In genomic region chr7:16840109-16840491, GRCm38 (mm10) we compare ENCODE assay signal across 34 mouse cellular contexts. TPM values are rescaled to one million over a fixed set of nuclear protein-coding genes. Genes with fewer than 3 reads are reported as not detected.
"Had no signal": no experiment of that assay in that cellular context is flagged by ENCODE, and none has a peak within 500 bp of the region (broad histone marks: within the 10 kb centered on the region; RNA-seq: fewer than 3 reads in every experiment).

No protein-coding gene starts in this region.

- H3K9ac ChIP-seq: limb, embryonic 12.5 days; limb, embryonic 13.5 days; limb, embryonic 15.5 days; liver, embryonic 13.5 days; liver, embryonic 14.5 days; liver, embryonic 15.5 days; lung, embryonic 14.5 days; lung, embryonic 15.5 days; midbrain, embryonic 12.5 days; midbrain, embryonic 13.5 days; midbrain, embryonic 15.5 days had no signal

- ATAC-seq: lung, postnatal 0 days; midbrain, embryonic 13.5 days; midbrain, embryonic 15.5 days; midbrain, embryonic 16.5 days had no signal

- DNase-seq: left cerebral cortex, postnatal 4 days; liver; liver, embryonic 13.5 days; lung, adult 18-20 months; lung, adult 2 months; lung, embryonic 14.5 days; lung, postnatal 10 days; lung, postnatal 14 days; lung, postnatal 36 days; lung, postnatal 4 days; midbrain, embryonic 14.5 days had no signal

- H3K4me3 ChIP-seq: left cerebral cortex, adult 2 months; limb, embryonic 10.5 days; limb, embryonic 12.5 days; limb, embryonic 13.5 days; limb, embryonic 15.5 days; liver, embryonic 13.5 days; liver, embryonic 15.5 days; lung, embryonic 15.5 days; midbrain, embryonic 10.5 days; midbrain, embryonic 12.5 days; midbrain, embryonic 13.5 days; midbrain, embryonic 15.5 days; myocyte had no signal

- H3K27ac ChIP-seq: left cerebral cortex, adult 2 months; limb, embryonic 10.5 days; limb, embryonic 12.5 days; limb, embryonic 13.5 days; limb, embryonic 15.5 days; liver, embryonic 14.5 days; liver, embryonic 15.5 days; macrophage; midbrain, embryonic 10.5 days; midbrain, embryonic 12.5 days; midbrain, embryonic 13.5 days; midbrain, embryonic 15.5 days had no signal

- H3K27me3 ChIP-seq: limb, embryonic 12.5 days; limb, embryonic 13.5 days; limb, embryonic 15.5 days; liver, embryonic 13.5 days; liver, embryonic 15.5 days; lung, embryonic 15.5 days; megakaryocyte, embryonic 14.5 days; midbrain, embryonic 13.5 days; midbrain, embryonic 15.5 days had no signal

- H3K4me2 ChIP-seq: limb, embryonic 12.5 days; limb, embryonic 13.5 days; limb, embryonic 15.5 days; liver, embryonic 11.5 days; liver, embryonic 13.5 days; liver, embryonic 15.5 days; lung, embryonic 14.5 days; lung, embryonic 15.5 days; midbrain, embryonic 11.5 days; midbrain, embryonic 12.5 days; midbrain, embryonic 13.5 days; midbrain, embryonic 15.5 days had no signal

- H3K9me3 ChIP-seq: limb, embryonic 10.5 days; limb, embryonic 12.5 days; limb, embryonic 13.5 days; limb, embryonic 15.5 days; liver, embryonic 13.5 days; liver, embryonic 15.5 days; lung, embryonic 15.5 days; megakaryocyte, embryonic 14.5 days; midbrain, embryonic 10.5 days; midbrain, embryonic 12.5 days; midbrain, embryonic 13.5 days; midbrain, embryonic 15.5 days had no signal

RNA-seq across cellular contexts. Expression of gene Dact3, which starts 35.0 kb away (rescaled TPM):
- total RNA-seq: monocyte, adult 5-6 weeks had no signal

RNA-seq across cellular contexts. Expression of gene Gng8, which starts 51.5 kb away (rescaled TPM):
- total RNA-seq: liver, adult 2 months; megakaryocyte progenitor cell, adult 5-6 weeks; megakaryocyte-erythroid progenitor cell, adult 5-6 weeks; monocyte, adult 5-6 weeks had no signal
- polyA plus RNA-seq: macrophage had no signal
